Mouse (Mus musculus) stomach, embryonic 15.5 days (tissue): ENCODE measurements around the gene Tm4sf4. TPM values are rescaled to one million over a fixed set of nuclear protein-coding genes. Genes with fewer than 3 reads are reported as not detected.

Experiments
- ATAC-seq: fragments of 200-750 bp; cut with Nextera tagmentation; 2 replicates; pipeline ENCODE4 v1.8.0; 2017; ENCODE audit warnings: low read depth, moderate number of reproducible peaks, moderate TSS enrichment; ENCODE audit not compliant: insufficient read depth, low FRiP score
- H3K27ac ChIP-seq: fragments of 300-500 bp; sonication (generic); 2 replicates; pipeline ENCODE4 v1.5.1; 2015; ENCODE audit warnings: mild to moderate bottlenecking, inconsistent platforms
- H3K27me3 ChIP-seq: fragments of 300-500 bp; sonication (generic); replicated peaks from 2 replicates; pipeline ENCODE4 v1.6.1; 2015; ENCODE audit warnings: inconsistent platforms
- H3K36me3 ChIP-seq: fragments of 300-500 bp; sonication (generic); 2 replicates; pipeline ENCODE4 v1.6.1; 2015; ENCODE audit warnings: inconsistent platforms
- H3K4me1 ChIP-seq: fragments of 300-500 bp; sonication (generic); 2 replicates; pipeline ENCODE4 v1.6.1; 2015; ENCODE audit warnings: inconsistent platforms
- H3K4me2 ChIP-seq: fragments of 300-500 bp; sonication (generic); 2 replicates; pipeline ENCODE4 v1.6.1; 2015; ENCODE audit warnings: mild to moderate bottlenecking, inconsistent platforms
- H3K4me3 ChIP-seq: fragments of 300-500 bp; sonication (generic); replicated peaks from 2 replicates; pipeline ENCODE4 v1.5.1; 2015; ENCODE audit warnings: inconsistent platforms
- H3K9ac ChIP-seq: fragments of 300-500 bp; sonication (generic); 2 replicates; pipeline ENCODE4 v1.6.1; 2015; ENCODE audit warnings: inconsistent platforms
- H3K9me3 ChIP-seq: fragments of 300-500 bp; sonication (generic); 2 replicates; pipeline ENCODE4 v1.6.1; 2016; ENCODE audit warnings: inconsistent platforms
- WGBS: fragments of 180-500 bp; shearing (Covaris S2); methylation state at CpG from one replicate; pipeline ENCODE4 v1.1.7; 2015; 5-methylcytosine and 5-hydroxymethylcytosine counted together
- polyA plus RNA-seq: library from polyadenylated mRNA; unstranded; fragments of >200 nt; fragmentation: Nextera tagmentation; extraction: Ambion mirVana; gene quantifications from 2 replicates; pipeline ENCODE4 v1.2.1, GENCODE M21; 2015

The Tm4sf4 gene
- polyA plus RNA-seq, 1 experiment from 2014 or later: 23.4 TPM

GRCm38 (mm10) chr3:57440956-57441355 lies 15.8 kb downstream of the Tm4sf4 start:
- no peak overlapping the region for H3K9ac ChIP-seq
- 51% methylated on average over 3 of the region's 3 CpGs for WGBS
- H3K9me3 ChIP-seq: no peaks in the 10 kb centered on the region
- H3K27me3 ChIP-seq: no peaks in the 10 kb centered on the region
- no peaks in the 10 kb centered on the region for H3K4me1 ChIP-seq
- no peak overlapping the region for H3K27ac ChIP-seq
- H3K4me2 ChIP-seq: no peak overlapping the region
- no peaks in the 10 kb centered on the region for H3K36me3 ChIP-seq
- no peak for ATAC-seq
- H3K4me3 ChIP-seq: no peak overlapping the region

- no peaks in the 10 kb centered on the region for H3K4me1 ChIP-seq
- H3K4me2 ChIP-seq: no peak overlapping the region
- no peaks in the 10 kb centered on the region for H3K36me3 ChIP-seq
- H3K9me3 ChIP-seq: no peaks in the 10 kb centered on the region
- no peak overlapping the region for H3K4me3 ChIP-seq
- H3K27me3 ChIP-seq: no peaks in the 10 kb centered on the region
- 35% methylated on average over 3 of the region's 3 CpGs for WGBS
- H3K9ac ChIP-seq: no peak overlapping the region
- no peak for ATAC-seq
- no peak overlapping the region for H3K27ac ChIP-seq
Measured at GRCm38 (mm10) chr3:57445706-57446105, 20.6 kb downstream of the Tm4sf4 start.

- Histone ChIP-seq H3K9ac (no peak overlapping the region), H3K4me2 (no peak overlapping the region), H3K36me3 (no peaks in the 10 kb centered on the region), H3K27me3 (no peaks in the 10 kb centered on the region), H3K27ac (no peak overlapping the region), H3K9me3 (no peaks in the 10 kb centered on the region), H3K4me3 (no peak overlapping the region), H3K4me1 (no peaks in the 10 kb centered on the region)
- no peak for ATAC-seq
- 35% methylated on average over 1 of the region's 1 CpGs for WGBS
Measured at GRCm38 (mm10) chr3:57447889-57448288, 22.8 kb downstream of the Tm4sf4 start.

GRCm38 (mm10) chr3:57448445-57448844 lies 23.3 kb downstream of the Tm4sf4 start:
- 32% methylated on average over 5 of the region's 5 CpGs for WGBS

GRCm38 (mm10) chr3:57458652-57459051 lies 33.5 kb downstream of the Tm4sf4 start:
- no peak overlapping the region for H3K27ac ChIP-seq
- no peaks in the 10 kb centered on the region for H3K4me1 ChIP-seq
- no peak overlapping the region for H3K4me3 ChIP-seq
- no peak for ATAC-seq
- 37% methylated on average over 11 of the region's 11 CpGs for WGBS
- H3K27me3 ChIP-seq: no peaks in the 10 kb centered on the region
- no peak overlapping the region for H3K9ac ChIP-seq
- H3K4me2 ChIP-seq: no peak overlapping the region
- H3K9me3 ChIP-seq: no peaks in the 10 kb centered on the region
- H3K36me3 ChIP-seq: no peaks in the 10 kb centered on the region

More at GRCm38 (mm10) chr3:57448445-57448844, 23.3 kb downstream of the Tm4sf4 start:
- Histone ChIP-seq H3K36me3 (no peaks in the 10 kb centered on the region), H3K4me2 (no peak overlapping the region), H3K9me3 (no peaks in the 10 kb centered on the region), H3K4me3 (no peak overlapping the region), H3K9ac (no peak overlapping the region), H3K4me1 (no peaks in the 10 kb centered on the region), H3K27me3 (no peaks in the 10 kb centered on the region), H3K27ac (no peak overlapping the region)
- no peak for ATAC-seq

GRCm38 (mm10) chr3:57463302-57463701 lies 38.2 kb downstream of the Tm4sf4 start:
- no peaks in the 10 kb centered on the region for H3K36me3 ChIP-seq
- no peaks in the 10 kb centered on the region for H3K4me1 ChIP-seq
- 71% methylated on average over 4 of the region's 4 CpGs for WGBS
- H3K4me2 ChIP-seq: no peak overlapping the region
- no peak overlapping the region for H3K9ac ChIP-seq
- no peak for ATAC-seq
- H3K27ac ChIP-seq: no peak overlapping the region
- no peak overlapping the region for H3K4me3 ChIP-seq
- H3K27me3 ChIP-seq: no peaks in the 10 kb centered on the region
- no peaks in the 10 kb centered on the region for H3K9me3 ChIP-seq

- Histone ChIP-seq H3K9ac (no peak overlapping the region), H3K4me3 (no peak overlapping the region), H3K36me3 (no peaks in the 10 kb centered on the region), H3K27ac (no peak overlapping the region), H3K4me1 (peaks cover 12% of the 10 kb centered on the region; the same call in 1 of the 2 replicates), H3K9me3 (no peaks in the 10 kb centered on the region), H3K27me3 (no peaks in the 10 kb centered on the region), H3K4me2 (no peak overlapping the region)
- ATAC-seq: no peak
- WGBS: 52% methylated on average over 3 of the region's 3 CpGs
Measured at GRCm38 (mm10) chr3:57466289-57466688, 41.2 kb downstream of the Tm4sf4 start.

GRCm38 (mm10) chr3:57469325-57469724 lies 44.2 kb downstream of the Tm4sf4 start:
- H3K27ac ChIP-seq: no peak overlapping the region
- H3K4me2 ChIP-seq: no peak overlapping the region
- H3K9ac ChIP-seq: no peak overlapping the region
- 95% methylated on average over 3 of the region's 3 CpGs for WGBS
- ATAC-seq: no peak
- no peaks in the 10 kb centered on the region for H3K27me3 ChIP-seq
- no peaks in the 10 kb centered on the region for H3K9me3 ChIP-seq
- H3K4me3 ChIP-seq: no peak overlapping the region
- H3K4me1 ChIP-seq: peaks cover 12% of the 10 kb centered on the region; the same call in 1 of the 2 replicates
- no peaks in the 10 kb centered on the region for H3K36me3 ChIP-seq

- Histone ChIP-seq H3K4me1 (peaks cover 12% of the 10 kb centered on the region; the same call in 1 of the 2 replicates), H3K27me3 (no peaks in the 10 kb centered on the region), H3K36me3 (no peaks in the 10 kb centered on the region), H3K9me3 (no peaks in the 10 kb centered on the region), H3K4me2 (peak overlapping the region; percentile 48), H3K4me3 (no peak overlapping the region), H3K27ac (peak overlapping the region; percentile 80), H3K9ac (no peak overlapping the region)
- 22% methylated on average over 5 of the region's 5 CpGs for WGBS
- ATAC-seq: no peak
Measured at GRCm38 (mm10) chr3:57470326-57470725, 45.2 kb downstream of the Tm4sf4 start.

GRCm38 (mm10) chr3:57470981-57471601 lies 46.0 kb downstream of the Tm4sf4 start:
- ATAC-seq: peak; percentile 59; the same call in 1 of the 2 replicates

GRCm38 (mm10) chr3:57472407-57472806 lies 47.3 kb downstream of the Tm4sf4 start:
- no peaks in the 10 kb centered on the region for H3K9me3 ChIP-seq
- H3K4me1 ChIP-seq: peaks cover 12% of the 10 kb centered on the region; the same call in 1 of the 2 replicates
- WGBS: 48% methylated on average over 4 of the region's 4 CpGs
- no peaks in the 10 kb centered on the region for H3K36me3 ChIP-seq
- H3K27me3 ChIP-seq: no peaks in the 10 kb centered on the region
- H3K4me3 ChIP-seq: no peak overlapping the region
- no peak overlapping the region for H3K27ac ChIP-seq
- H3K9ac ChIP-seq: no peak overlapping the region
- no peak for ATAC-seq
- H3K4me2 ChIP-seq: no peak overlapping the region

More at GRCm38 (mm10) chr3:57470981-57471601, 46.0 kb downstream of the Tm4sf4 start:
- Histone ChIP-seq H3K9me3 (no peaks in the 10 kb centered on the region), H3K9ac (no peak overlapping the region), H3K27ac (peak overlapping the region; percentile 80), H3K4me3 (peak overlapping the region; percentile 18; the same call in 1 of the 2 replicates), H3K4me1 (peaks cover 12% of the 10 kb centered on the region; the same call in 1 of the 2 replicates), H3K36me3 (no peaks in the 10 kb centered on the region), H3K4me2 (peak overlapping the region; percentile 48), H3K27me3 (no peaks in the 10 kb centered on the region)
- 10% methylated on average over 15 of the region's 15 CpGs for WGBS

- H3K9me3 ChIP-seq: no peaks in the 10 kb centered on the region
- peaks cover 12% of the 10 kb centered on the region; the same call in 1 of the 2 replicates for H3K4me1 ChIP-seq
- no peak for ATAC-seq
- no peak overlapping the region for H3K9ac ChIP-seq
- 87% methylated on average over 8 of the region's 8 CpGs for WGBS
- H3K36me3 ChIP-seq: no peaks in the 10 kb centered on the region
- H3K4me3 ChIP-seq: no peak overlapping the region
- H3K4me2 ChIP-seq: no peak overlapping the region
- H3K27ac ChIP-seq: no peak overlapping the region
- no peaks in the 10 kb centered on the region for H3K27me3 ChIP-seq
Measured at GRCm38 (mm10) chr3:57474421-57474820, 49.3 kb downstream of the Tm4sf4 start.
